10 mouse cellular contexts compared by ENCODE assay signal in genomic region chr1:152287566-152288490, GRCm38 (mm10).
DNase-seq lines count a peak whose midpoint lies in the region; ATAC-seq and TF ChIP-seq lines count a peak whose summit lies in the region.
"Had no signal": no experiment of that assay in that cellular context is flagged by ENCODE, and none has a peak within 500 bp of the region (broad histone marks: within the 10 kb centered on the region; RNA-seq: fewer than 3 reads in every experiment).

No protein-coding gene starts in this region.

- no peak overlapping the region for H3K9ac ChIP-seq in midbrain, embryonic 13.5 days (replicated peaks)
- no peak overlapping the region for H3K9ac ChIP-seq in midbrain, embryonic 11.5 days (ENCODE audit: low read length)
- H3K9ac ChIP-seq: embryonic facial prominence, embryonic 15.5 days; heart, embryonic 15.5 days; limb, embryonic 13.5 days had no signal

- H3K4me2 ChIP-seq in midbrain, embryonic 13.5 days (replicated peaks): no peak overlapping the region
- no peak overlapping the region for H3K4me2 ChIP-seq in midbrain, embryonic 11.5 days
- H3K4me2 ChIP-seq: embryonic facial prominence, embryonic 15.5 days; heart, embryonic 15.5 days; limb, embryonic 13.5 days had no signal

- no peaks in the 10 kb centered on the region for H3K9me3 ChIP-seq in midbrain, embryonic 13.5 days
- H3K9me3 ChIP-seq in midbrain, embryonic 11.5 days (ENCODE audit: control insufficient read depth, low read length): no peaks in the 10 kb centered on the region
- H3K9me3 ChIP-seq: embryonic facial prominence, embryonic 15.5 days; heart, embryonic 15.5 days; limb, embryonic 13.5 days had no signal

- ATAC-seq in midbrain, embryonic 13.5 days: no peak
- ATAC-seq in midbrain, embryonic 11.5 days (ENCODE audit: low FRiP score): no peak
- peak; percentile 66 to 68 for ATAC-seq in hematopoietic stem cell, adult 5-6 weeks (replicated peaks in 1 of 2; ENCODE audit: insufficient read depth in 1 of 2, low FRiP score in 2 of 2, low TSS enrichment in 1 of 2, low read depth in 1 of 2, poor library complexity in 2 of 2, severe bottlenecking in 2 of 2)

- 77% methylated on average over 15 of the region's 15 CpGs for WGBS in midbrain, embryonic 13.5 days
- 83% methylated on average over 15 of the region's 15 CpGs for WGBS in midbrain, embryonic 11.5 days

- intact Hi-C loops in gastrocnemius, postnatal 14 days (cut with DNase I; ENCODE audit: low total_unique reads): no loop called here

- no peak for TF ChIP-seq CTCF in brain, embryonic 14.5 days (IDR thresholded peaks at IDR 0.05; ENCODE audit: borderline replicate concordance, extremely low read depth, insufficient read depth, insufficient read length)

- no peak for DNase-seq in midbrain, embryonic 11.5 days (ENCODE audit: low spot score, missing footprints)
- DNase-seq in brain, embryonic 14.5 days (ENCODE audit: low read depth): peak; percentile 43
- peak; percentile 13 for DNase-seq in splenic B cell, adult 2 months (ENCODE audit: low read depth, low spot score)
- no peak for DNase-seq in gastrocnemius, postnatal 14 days
- DNase-seq in kidney, adult 18-20 months: no peak

- peak overlapping the region; percentile 35 for H3K27ac ChIP-seq in midbrain, embryonic 13.5 days
- no peak overlapping the region for H3K27ac ChIP-seq in midbrain, embryonic 11.5 days (ENCODE audit: low read depth, low read length)
- H3K27ac ChIP-seq: embryonic facial prominence, embryonic 15.5 days; heart, embryonic 15.5 days; limb, embryonic 13.5 days had no signal

- no peak for TF ChIP-seq POLR2A in brain, embryonic 14.5 days (IDR thresholded peaks at IDR 0.05; ENCODE audit: borderline replicate concordance, extremely low read depth, insufficient read depth, insufficient read length, poor library complexity, severe bottlenecking)

- H3K27me3 ChIP-seq in midbrain, embryonic 13.5 days: no peaks in the 10 kb centered on the region
- H3K27me3 ChIP-seq in midbrain, embryonic 11.5 days (ENCODE audit: control insufficient read depth, insufficient read depth, low read length): no peaks in the 10 kb centered on the region
- no peaks in the 10 kb centered on the region for H3K27me3 ChIP-seq in splenic B cell, adult 2 months (ENCODE audit: control insufficient read depth, insufficient read depth, low read length, poor library complexity, severe bottlenecking)
- H3K27me3 ChIP-seq: embryonic facial prominence, embryonic 15.5 days; heart, embryonic 15.5 days; limb, embryonic 13.5 days had no signal

- H3K4me3 ChIP-seq in midbrain, embryonic 13.5 days (replicated peaks): no peak overlapping the region
- H3K4me3 ChIP-seq in midbrain, embryonic 11.5 days (ENCODE audit: low read depth, low read length): no peak overlapping the region
- H3K4me3 ChIP-seq: embryonic facial prominence, embryonic 15.5 days; heart, embryonic 15.5 days; limb, embryonic 13.5 days had no signal

- H3K4me1 ChIP-seq in midbrain, embryonic 13.5 days (replicated peaks): peaks cover 36% of the 10 kb centered on the region
- peaks cover 2% of the 10 kb centered on the region; the same call in 1 of the 2 replicates for H3K4me1 ChIP-seq in midbrain, embryonic 11.5 days (ENCODE audit: control insufficient read depth, insufficient read depth, low read length)

- no peaks in the 10 kb centered on the region for H3K36me3 ChIP-seq in midbrain, embryonic 13.5 days
- H3K36me3 ChIP-seq in midbrain, embryonic 11.5 days (ENCODE audit: control insufficient read depth, insufficient read depth, low read length): no peaks in the 10 kb centered on the region
- H3K36me3 ChIP-seq in splenic B cell, adult 2 months (ENCODE audit: control insufficient read depth, insufficient read depth, low read length, poor library complexity, severe bottlenecking): no peaks in the 10 kb centered on the region
- H3K36me3 ChIP-seq: embryonic facial prominence, embryonic 15.5 days; heart, embryonic 15.5 days; limb, embryonic 13.5 days had no signal

Comparison
In these comparisons a context has a peak if more than half of its experiments do, and no peak if none do; other contexts are left out.
1. ATAC-seq: peak in hematopoietic stem cell, adult 5-6 weeks (2 of 2); none in midbrain, embryonic 13.5 days (single experiment) and midbrain, embryonic 11.5 days (single experiment).
2. DNase-seq: peak in brain, embryonic 14.5 days (single experiment) and splenic B cell, adult 2 months (single experiment); none in midbrain, embryonic 11.5 days (single experiment), gastrocnemius, postnatal 14 days (single experiment) and kidney, adult 18-20 months (single experiment).